Mouse (Mus musculus): ENCODE measurements around the gene Ube2g2. TPM values are rescaled to one million over a fixed set of nuclear protein-coding genes. Genes with fewer than 3 reads are reported as not detected.

The Ube2g2 gene
- polyA plus RNA-seq, 1 experiment from 2014 or later: 65.9 TPM

DNA sequence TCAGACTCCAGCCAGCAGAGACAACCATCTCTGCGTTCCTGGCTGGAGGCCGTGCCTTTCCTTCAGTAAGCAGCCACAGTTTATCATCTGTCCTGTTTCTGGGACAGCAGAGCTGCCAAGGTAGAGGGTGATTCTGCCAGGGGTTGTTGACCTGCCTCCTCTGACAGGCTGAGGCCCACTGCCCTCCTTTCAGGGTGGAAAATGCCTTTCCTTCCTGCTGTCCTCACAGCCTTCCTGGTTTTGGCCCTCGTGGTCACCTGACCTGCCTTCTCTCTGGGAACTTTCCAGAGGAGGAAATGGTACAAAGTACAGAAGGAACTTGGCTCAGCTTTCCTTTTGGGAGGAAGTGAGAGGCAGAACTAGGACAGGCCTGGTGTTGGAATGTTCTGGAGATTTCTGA lies 8.7 kb upstream of the Ube2g2 start:
- 91% methylated on average over 3 of the region's 3 CpGs for whole genome bisulfite sequencing
- no peak for DNase-seq (ENCODE audit: low spot score)
- Histone ChIP-seq H3K4me3 (ENCODE audit: low read depth, low read length) (no peak overlapping the region), H3K9ac (ENCODE audit: low read length) (no peak overlapping the region), H3K27me3 (ENCODE audit: control insufficient read depth, insufficient read depth, low read length) (no peaks in the 10 kb centered on the region), H3K27ac (ENCODE audit: low read depth, low read length) (no peak overlapping the region), H3K4me2 (ENCODE audit: low read depth) (no peak overlapping the region), H3K4me1 (ENCODE audit: control insufficient read depth, insufficient read depth, low read length) (no peaks in the 10 kb centered on the region), H3K36me3 (ENCODE audit: control insufficient read depth, insufficient read depth, low read length) (peaks cover 21% of the 10 kb centered on the region), H3K9me3 (ENCODE audit: control insufficient read depth, low read length) (no peaks in the 10 kb centered on the region)
- no peak for ATAC-seq (ENCODE audit: insufficient read depth, low FRiP score, low TSS enrichment)

DNA sequence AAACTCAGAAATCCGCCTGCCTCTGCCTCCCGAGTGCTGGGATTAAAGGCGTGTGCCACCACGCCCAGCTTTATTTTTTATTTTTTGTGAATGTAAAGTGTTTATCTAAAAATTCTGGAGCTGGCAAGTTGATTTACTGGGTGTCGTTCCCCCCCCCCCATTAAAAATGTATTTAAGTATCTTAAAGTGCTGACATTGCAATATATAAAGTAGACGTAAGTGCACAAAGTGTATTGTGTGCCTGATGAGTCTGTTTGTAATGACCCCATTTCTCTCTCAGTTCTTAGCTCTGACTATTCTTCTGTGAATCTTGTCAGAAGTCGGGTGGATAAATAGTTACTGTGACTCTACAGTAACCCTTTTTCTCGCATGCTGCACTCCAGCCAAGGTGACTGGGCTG lies 6.4 kb upstream of the Ube2g2 start:
- no peak overlapping the region for H3K27ac ChIP-seq (ENCODE audit: low read depth, low read length)
- DNase-seq (ENCODE audit: low spot score) (no peak), ATAC-seq (ENCODE audit: insufficient read depth, low FRiP score, low TSS enrichment) (no peak)
- no peaks in the 10 kb centered on the region for H3K27me3 ChIP-seq (ENCODE audit: control insufficient read depth, insufficient read depth, low read length)
- no peak overlapping the region for H3K4me3 ChIP-seq (ENCODE audit: low read depth, low read length)
- H3K36me3 ChIP-seq (ENCODE audit: control insufficient read depth, insufficient read depth, low read length): peaks cover 18% of the 10 kb centered on the region
- no peak overlapping the region for H3K9ac ChIP-seq (ENCODE audit: low read length)
- no peaks in the 10 kb centered on the region for H3K9me3 ChIP-seq (ENCODE audit: control insufficient read depth, low read length)
- no peaks in the 10 kb centered on the region for H3K4me1 ChIP-seq (ENCODE audit: control insufficient read depth, insufficient read depth, low read length)
- 95% methylated on average over 8 of the region's 8 CpGs for WGBS
- no peak overlapping the region for H3K4me2 ChIP-seq (ENCODE audit: low read depth)

DNA sequence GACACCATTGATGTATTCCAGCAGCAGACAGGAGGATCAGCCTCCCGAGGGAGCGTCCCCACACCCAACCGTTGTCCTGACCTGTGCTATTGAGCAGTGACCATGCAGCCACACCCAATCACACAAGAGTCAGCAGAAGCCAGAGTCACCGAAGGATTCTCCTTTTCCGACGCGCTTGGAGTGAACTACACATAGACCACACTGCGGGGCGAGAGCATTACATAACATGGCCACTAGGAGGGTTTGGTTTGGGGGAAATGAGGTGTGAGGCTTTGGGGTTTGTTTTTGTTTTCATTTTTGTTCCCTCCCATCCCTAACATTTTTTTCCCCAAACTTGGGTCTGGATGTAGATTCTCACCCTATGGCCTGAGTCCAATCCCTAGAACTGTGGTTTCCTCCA lies 5.9 kb upstream of the Ube2g2 start:
- ATAC-seq (ENCODE audit: insufficient read depth, low FRiP score, low TSS enrichment) (no peak), DNase-seq (ENCODE audit: low spot score) (no peak)
- no peaks in the 10 kb centered on the region for H3K9me3 ChIP-seq (ENCODE audit: control insufficient read depth, low read length)
- no peak overlapping the region for H3K4me2 ChIP-seq (ENCODE audit: low read depth)
- H3K36me3 ChIP-seq (ENCODE audit: control insufficient read depth, insufficient read depth, low read length): peaks cover 18% of the 10 kb centered on the region
- no peak overlapping the region for H3K9ac ChIP-seq (ENCODE audit: low read length)
- no peaks in the 10 kb centered on the region for H3K4me1 ChIP-seq (ENCODE audit: control insufficient read depth, insufficient read depth, low read length)
- H3K27me3 ChIP-seq (ENCODE audit: control insufficient read depth, insufficient read depth, low read length): no peaks in the 10 kb centered on the region
- H3K4me3 ChIP-seq (ENCODE audit: low read depth, low read length): no peak overlapping the region
- 95% methylated on average over 9 of the region's 9 CpGs for WGBS
- no peak overlapping the region for H3K27ac ChIP-seq (ENCODE audit: low read depth, low read length)

DNA sequence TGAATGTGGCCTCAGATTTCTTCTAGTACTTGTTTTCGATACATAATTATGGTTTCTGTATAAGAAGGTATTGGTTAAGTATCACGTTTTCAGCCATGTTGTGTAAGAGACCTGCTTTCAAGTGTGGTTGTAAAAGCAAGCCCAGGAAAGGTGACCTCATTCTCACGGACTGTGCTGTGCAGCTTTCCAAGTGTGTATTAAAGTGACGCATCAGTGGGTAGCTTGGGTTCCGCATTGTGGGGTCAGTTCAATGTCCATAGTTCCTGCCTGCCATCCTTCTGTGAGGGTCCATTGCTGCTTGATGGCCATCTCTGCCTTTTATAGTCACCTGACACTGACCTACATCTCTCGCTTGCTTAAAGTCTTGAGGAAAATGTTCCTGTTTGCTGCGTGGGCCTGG lies 5.1 kb upstream of the Ube2g2 start:
- Histone ChIP-seq H3K4me2 (ENCODE audit: low read depth) (no peak overlapping the region), H3K9me3 (ENCODE audit: control insufficient read depth, low read length) (no peaks in the 10 kb centered on the region), H3K27me3 (ENCODE audit: control insufficient read depth, insufficient read depth, low read length) (no peaks in the 10 kb centered on the region), H3K36me3 (ENCODE audit: control insufficient read depth, insufficient read depth, low read length) (peaks cover 18% of the 10 kb centered on the region), H3K4me1 (ENCODE audit: control insufficient read depth, insufficient read depth, low read length) (no peaks in the 10 kb centered on the region), H3K9ac (ENCODE audit: low read length) (no peak overlapping the region), H3K4me3 (ENCODE audit: low read depth, low read length) (no peak overlapping the region), H3K27ac (ENCODE audit: low read depth, low read length) (no peak overlapping the region)
- DNase-seq (ENCODE audit: low spot score): no peak
- no peak for ATAC-seq (ENCODE audit: insufficient read depth, low FRiP score, low TSS enrichment)
- 94% methylated on average over 7 of the region's 7 CpGs for WGBS

DNA sequence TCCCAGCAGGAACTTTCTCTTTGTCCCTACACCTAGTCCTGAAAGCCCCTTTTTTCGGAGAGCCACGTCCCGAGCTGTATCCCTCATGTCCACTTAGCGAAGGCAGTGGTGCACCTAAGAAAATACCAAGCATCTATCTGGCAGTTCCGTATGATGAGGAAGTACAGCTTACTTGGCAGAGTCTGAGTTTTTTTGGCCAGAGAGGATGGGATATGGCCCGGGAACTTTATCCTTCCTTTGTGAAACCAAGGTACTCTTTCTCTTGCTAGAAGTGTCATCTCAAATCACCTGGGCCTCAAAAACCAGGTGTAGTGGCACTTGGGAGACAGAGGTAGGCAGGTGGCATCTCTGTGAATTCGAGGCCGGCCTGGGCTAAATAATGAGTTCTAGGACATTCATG lies 529 bp upstream of the Ube2g2 start:
- H3K27ac ChIP-seq (ENCODE audit: low read depth, low read length): peak overlapping the region; percentile 70
- H3K9ac ChIP-seq (ENCODE audit: low read length): peak overlapping the region; percentile 96
- H3K36me3 ChIP-seq (ENCODE audit: control insufficient read depth, insufficient read depth, low read length): peaks cover 2% of the 10 kb centered on the region; the same call in 1 of the 2 replicates
- no peaks in the 10 kb centered on the region for H3K27me3 ChIP-seq (ENCODE audit: control insufficient read depth, insufficient read depth, low read length)
- WGBS: 76% methylated on average over 8 of the region's 8 CpGs
- H3K4me3 ChIP-seq (ENCODE audit: low read depth, low read length): peak overlapping the region; percentile 96
- DNase-seq (ENCODE audit: low spot score): no peak
- ATAC-seq (ENCODE audit: insufficient read depth, low FRiP score, low TSS enrichment): no peak
- H3K9me3 ChIP-seq (ENCODE audit: control insufficient read depth, low read length): no peaks in the 10 kb centered on the region
- H3K4me1 ChIP-seq (ENCODE audit: control insufficient read depth, insufficient read depth, low read length): peaks cover 16% of the 10 kb centered on the region
- H3K4me2 ChIP-seq (ENCODE audit: low read depth): peak overlapping the region; percentile 62

DNA sequence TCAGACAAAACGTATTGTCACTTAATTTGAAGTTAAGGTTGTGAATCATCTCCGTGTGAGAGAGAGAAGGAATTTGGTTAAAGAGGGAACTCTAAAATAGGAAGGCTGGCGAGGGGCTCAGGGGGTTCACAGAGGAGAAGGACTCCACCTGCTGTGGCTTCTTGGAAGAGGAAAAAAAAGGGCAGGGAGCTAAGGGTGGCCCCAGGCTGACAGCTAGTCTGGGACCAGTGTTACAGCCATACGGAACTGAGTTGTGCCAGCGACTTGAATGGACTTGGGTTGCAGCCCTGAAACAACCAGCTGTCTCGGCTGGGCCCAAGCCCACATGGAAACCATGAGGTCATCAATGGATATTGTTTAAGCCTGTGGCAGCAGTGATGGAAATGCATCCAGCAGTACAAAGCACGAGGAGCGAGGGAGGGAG lies 1.0 kb downstream of the Ube2g2 start:
- H3K4me3 ChIP-seq (ENCODE audit: low read depth, low read length): peak overlapping the region; percentile 96
- peak overlapping the region; percentile 96 for H3K9ac ChIP-seq (ENCODE audit: low read length)
- 9% methylated on average over 8 of the region's 8 CpGs for WGBS
- peak overlapping the region; percentile 62 for H3K4me2 ChIP-seq (ENCODE audit: low read depth)
- H3K9me3 ChIP-seq (ENCODE audit: control insufficient read depth, low read length): no peaks in the 10 kb centered on the region
- H3K36me3 ChIP-seq (ENCODE audit: control insufficient read depth, insufficient read depth, low read length): no peaks in the 10 kb centered on the region
- ATAC-seq (ENCODE audit: insufficient read depth, low FRiP score, low TSS enrichment) (no peak), DNase-seq (ENCODE audit: low spot score) (peak; percentile 17)
- H3K27me3 ChIP-seq (ENCODE audit: control insufficient read depth, insufficient read depth, low read length): no peaks in the 10 kb centered on the region
- H3K4me1 ChIP-seq (ENCODE audit: control insufficient read depth, insufficient read depth, low read length): peaks cover 16% of the 10 kb centered on the region
- no peak overlapping the region for H3K27ac ChIP-seq (ENCODE audit: low read depth, low read length)

DNA sequence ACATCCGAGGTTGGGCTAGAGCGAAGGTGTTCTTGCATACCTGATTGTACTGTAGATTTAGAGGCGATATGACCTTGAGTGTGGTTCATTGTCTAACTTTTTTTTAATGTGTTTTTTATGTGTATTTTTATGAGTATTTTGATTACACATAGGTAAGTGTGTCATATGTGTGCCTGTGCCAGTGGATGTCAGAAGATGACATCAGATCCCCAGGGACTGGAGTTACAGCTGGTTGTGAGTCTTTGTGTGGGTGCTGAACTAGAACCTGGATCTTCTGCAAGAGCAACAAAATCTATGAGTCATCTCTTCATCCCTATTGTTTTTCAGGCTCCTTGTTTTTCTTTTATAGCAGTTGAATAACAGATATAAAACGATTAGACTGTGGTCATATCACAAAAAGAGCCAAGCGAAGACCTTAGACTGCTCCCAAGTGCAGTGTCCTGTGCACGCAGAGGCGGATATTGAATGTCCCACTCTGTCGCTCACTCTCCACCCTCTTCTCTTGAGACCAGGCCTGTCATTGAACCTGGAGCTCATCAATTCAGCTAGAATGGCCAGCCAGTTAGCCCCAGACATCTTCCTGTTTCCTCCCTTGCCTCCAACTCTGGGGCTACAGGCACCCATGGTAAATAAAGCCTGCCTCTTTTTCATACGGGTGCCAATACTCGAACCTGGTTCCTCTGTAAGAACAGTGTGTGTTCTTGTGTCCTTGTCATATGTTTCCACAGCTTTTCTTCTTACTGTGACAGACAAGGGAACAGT lies 1.7 kb downstream of the Ube2g2 start:
- no peak overlapping the region for H3K27ac ChIP-seq (ENCODE audit: low read depth, low read length)
- no peaks in the 10 kb centered on the region for H3K9me3 ChIP-seq (ENCODE audit: control insufficient read depth, low read length)
- WGBS: 93% methylated on average over 10 of the region's 10 CpGs
- H3K36me3 ChIP-seq (ENCODE audit: control insufficient read depth, insufficient read depth, low read length): no peaks in the 10 kb centered on the region
- H3K27me3 ChIP-seq (ENCODE audit: control insufficient read depth, insufficient read depth, low read length): no peaks in the 10 kb centered on the region
- DNase-seq (ENCODE audit: low spot score) (no peak), ATAC-seq (ENCODE audit: insufficient read depth, low FRiP score, low TSS enrichment) (no peak)
- peak overlapping the region; percentile 96; the same call in 1 of the 2 replicates for H3K4me3 ChIP-seq (ENCODE audit: low read depth, low read length)
- no peak overlapping the region; the same call in none of the 2 replicates for H3K9ac ChIP-seq (ENCODE audit: low read length)
- peaks cover 16% of the 10 kb centered on the region for H3K4me1 ChIP-seq (ENCODE audit: control insufficient read depth, insufficient read depth, low read length)
- H3K4me2 ChIP-seq (ENCODE audit: low read depth): peak overlapping the region; percentile 62

DNA sequence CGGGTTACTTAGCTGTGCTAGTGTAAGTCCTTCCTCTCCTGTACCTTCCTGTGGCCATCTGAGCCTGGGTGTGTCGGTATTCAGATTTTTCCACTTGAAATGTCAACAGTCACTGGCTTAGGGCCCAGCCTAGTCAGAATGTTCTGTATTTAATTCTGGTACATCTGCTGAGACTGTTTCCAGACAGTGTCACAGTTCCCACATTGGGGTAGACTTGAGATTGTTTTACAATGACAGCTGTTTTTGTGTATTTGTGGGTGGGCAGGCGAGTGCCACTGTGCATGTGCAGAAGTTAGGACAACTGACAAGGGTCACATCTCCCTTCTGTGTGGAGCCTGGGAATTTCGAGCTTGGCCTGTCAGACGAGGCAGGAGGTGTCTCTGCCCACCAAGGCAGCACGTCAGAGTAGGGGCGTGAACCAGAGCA lies 2.5 kb downstream of the Ube2g2 start:
- Histone ChIP-seq H3K4me2 (ENCODE audit: low read depth) (no peak overlapping the region), H3K4me3 (ENCODE audit: low read depth, low read length) (no peak overlapping the region), H3K4me1 (ENCODE audit: control insufficient read depth, insufficient read depth, low read length) (peaks cover 16% of the 10 kb centered on the region), H3K9me3 (ENCODE audit: control insufficient read depth, low read length) (no peaks in the 10 kb centered on the region), H3K36me3 (ENCODE audit: control insufficient read depth, insufficient read depth, low read length) (no peaks in the 10 kb centered on the region), H3K27ac (ENCODE audit: low read depth, low read length) (no peak overlapping the region), H3K9ac (ENCODE audit: low read length) (no peak overlapping the region), H3K27me3 (ENCODE audit: control insufficient read depth, insufficient read depth, low read length) (no peaks in the 10 kb centered on the region)
- DNase-seq (ENCODE audit: low spot score) (no peak), ATAC-seq (ENCODE audit: insufficient read depth, low FRiP score, low TSS enrichment) (no peak)
- 84% methylated on average over 7 of the region's 7 CpGs for WGBS

DNA sequence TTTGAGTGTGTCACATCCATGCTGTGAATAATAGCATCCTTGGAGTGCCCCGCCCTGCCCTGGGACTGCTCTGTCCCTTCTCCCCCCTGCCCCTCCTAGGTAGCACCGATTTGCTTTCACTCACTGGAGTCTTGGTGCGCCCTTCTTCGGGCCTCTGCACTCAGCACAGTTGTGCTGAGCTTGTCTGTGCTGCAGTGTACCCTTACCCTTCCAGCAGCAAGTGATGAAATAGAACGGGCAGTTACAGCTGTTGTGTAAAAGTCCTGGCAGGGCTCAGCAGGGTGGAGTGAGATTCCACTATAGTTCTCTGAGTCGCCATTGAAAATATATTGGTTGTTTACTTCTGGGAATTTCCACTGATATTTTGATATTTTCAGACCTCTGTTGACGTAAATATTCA lies 4.0 kb downstream of the Ube2g2 start:
- WGBS: 81% methylated on average over 7 of the region's 7 CpGs
- DNase-seq (ENCODE audit: low spot score): no peak
- Histone ChIP-seq H3K9me3 (ENCODE audit: control insufficient read depth, low read length) (no peaks in the 10 kb centered on the region), H3K9ac (ENCODE audit: low read length) (no peak overlapping the region), H3K4me2 (ENCODE audit: low read depth) (no peak overlapping the region), H3K36me3 (ENCODE audit: control insufficient read depth, insufficient read depth, low read length) (no peaks in the 10 kb centered on the region), H3K4me3 (ENCODE audit: low read depth, low read length) (no peak overlapping the region), H3K4me1 (ENCODE audit: control insufficient read depth, insufficient read depth, low read length) (peaks cover 16% of the 10 kb centered on the region), H3K27me3 (ENCODE audit: control insufficient read depth, insufficient read depth, low read length) (no peaks in the 10 kb centered on the region), H3K27ac (ENCODE audit: low read depth, low read length) (no peak overlapping the region)
- ATAC-seq (ENCODE audit: insufficient read depth, low FRiP score, low TSS enrichment): no peak
